ENCODE assay signal across 8 mouse cellular contexts in the genomic region with DNA sequence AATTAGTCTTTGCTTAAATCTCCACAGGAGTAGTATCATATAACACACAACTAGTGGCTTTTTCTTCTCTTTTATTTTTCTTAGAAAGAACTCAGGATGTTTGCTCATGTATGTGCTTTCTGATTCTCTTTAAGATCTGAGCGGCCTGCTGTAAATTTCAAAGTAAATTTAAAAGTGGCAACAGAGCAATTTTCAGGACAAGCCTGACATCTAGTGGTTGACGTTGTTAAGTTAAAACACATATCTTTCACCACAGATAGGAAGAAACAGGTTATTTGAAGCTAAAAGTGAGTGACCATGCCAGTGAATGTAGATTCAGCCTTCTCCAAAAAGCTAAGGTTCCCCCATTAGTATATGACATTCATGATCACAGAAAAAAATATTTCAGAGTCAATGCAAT. TPM values are rescaled to one million over a fixed set of nuclear protein-coding genes. Genes with fewer than 3 reads are reported as not detected.
DNase-seq lines count a peak whose midpoint lies in the region; ATAC-seq and TF ChIP-seq lines count a peak whose summit lies in the region.
"Not testable (repeated sequence)": the region's sequence is repeated elsewhere in the genome, so short reads cannot be mapped to it uniquely, and the experiment has no call there.

No protein-coding gene starts in this region.

- peak; percentile 95 for ATAC-seq in CD4-positive, CD25-positive, alpha-beta regulatory T cell, adult 4 months
- ATAC-seq in heart, postnatal 0 days (ENCODE audit: insufficient read depth, low read depth); liver, postnatal 0 days; stomach, postnatal 0 days (ENCODE audit: low FRiP score, low TSS enrichment): not testable (repeated sequence)
- peak; percentile 60; the same call in 1 of the 2 replicates for ATAC-seq in midbrain, postnatal 0 days (ENCODE audit: low FRiP score)

- H3K4me2 ChIP-seq in heart, postnatal 0 days (ENCODE audit: low read depth, low read length); liver, postnatal 0 days (ENCODE audit: low read depth, low read length); midbrain, postnatal 0 days (ENCODE audit: low read depth, low read length, poor library complexity, severe bottlenecking); stomach, postnatal 0 days (replicated peaks; ENCODE audit: low read depth): not testable (repeated sequence)

- H3K4me3 ChIP-seq in heart, postnatal 0 days (ENCODE audit: low read depth, low read length); liver, postnatal 0 days (ENCODE audit: low read depth, low read length); midbrain, postnatal 0 days (ENCODE audit: low read depth, low read length); stomach, postnatal 0 days (ENCODE audit: low read depth, low read length): not testable (repeated sequence)

- peak; percentile 34 for TF ChIP-seq CTCF in heart, postnatal 0 days (IDR thresholded peaks at IDR 0.05; ENCODE audit: low read depth)
- peak; percentile 36 for TF ChIP-seq CTCF in liver, postnatal 0 days (IDR thresholded peaks at IDR 0.05; ENCODE audit: low read depth)
- peak; percentile 74 for TF ChIP-seq CTCF in midbrain, postnatal 0 days (IDR thresholded peaks at IDR 0.05)
- peak; percentile 69 for TF ChIP-seq CTCF in stomach, postnatal 0 days (IDR thresholded peaks at IDR 0.05; ENCODE audit: low read depth)

- peak; percentile 64 for DNase-seq in brain, adult 2 months (ENCODE audit: low read depth, low spot score)
- peak; percentile 27 for DNase-seq in embryo, embryonic 9.5 days (ENCODE audit: extremely low spot score)
- DNase-seq in heart, postnatal 0 days (ENCODE audit: low spot score): peak; percentile 36
- DNase-seq in kidney, postnatal 36 days: peak; percentile 9 to 33
- DNase-seq in liver, postnatal 0 days; stomach, postnatal 0 days (ENCODE audit: low spot score): not testable (repeated sequence)
- DNase-seq in midbrain, postnatal 0 days (ENCODE audit: low spot score): peak; percentile 79

- not testable (repeated sequence) for H3K9ac ChIP-seq in heart, postnatal 0 days (replicated peaks; ENCODE audit: low read depth, low read length); liver, postnatal 0 days (replicated peaks); midbrain, postnatal 0 days (replicated peaks; ENCODE audit: low read length, poor library complexity, severe bottlenecking); stomach, postnatal 0 days (ENCODE audit: low read length)

- not testable (repeated sequence) for H3K27ac ChIP-seq in heart, postnatal 0 days (ENCODE audit: low read depth); liver, postnatal 0 days (ENCODE audit: low read depth); midbrain, postnatal 0 days (ENCODE audit: low read depth, low read length); stomach, postnatal 0 days (replicated peaks)

- not testable (repeated sequence) for H3K9me3 ChIP-seq in heart, postnatal 0 days (replicated peaks; ENCODE audit: control insufficient read depth, low read length); liver, postnatal 0 days (ENCODE audit: low read length); midbrain, postnatal 0 days (ENCODE audit: low read length); stomach, postnatal 0 days (ENCODE audit: control insufficient read depth, low read length)

- not testable (repeated sequence) for H3K27me3 ChIP-seq in heart, postnatal 0 days (ENCODE audit: control insufficient read depth, insufficient read depth, low read length); liver, postnatal 0 days (ENCODE audit: insufficient read depth, low read length); midbrain, postnatal 0 days (ENCODE audit: insufficient read depth, low read length); stomach, postnatal 0 days (ENCODE audit: control insufficient read depth, insufficient read depth, low read length)

- WGBS in heart, postnatal 0 days: 20% methylated on average over 2 of the region's 2 CpGs
- WGBS in liver, postnatal 0 days (ENCODE audit: insufficient replicate concordance): 21% methylated on average over 2 of the region's 2 CpGs
- 21% methylated on average over 2 of the region's 2 CpGs for WGBS in midbrain, postnatal 0 days
- 4% methylated on average over 2 of the region's 2 CpGs for WGBS in stomach, postnatal 0 days

- not testable (repeated sequence) for TF ChIP-seq EP300 in heart, postnatal 0 days (IDR thresholded peaks at IDR 0.05; ENCODE audit: low read depth); liver, postnatal 0 days (IDR thresholded peaks at IDR 0.05; ENCODE audit: low read depth); stomach, postnatal 0 days (optimal IDR thresholded peaks at IDR 0.05)

- not testable (repeated sequence) for H3K4me1 ChIP-seq in heart, postnatal 0 days (ENCODE audit: control insufficient read depth, insufficient read depth); liver, postnatal 0 days (ENCODE audit: insufficient read depth); midbrain, postnatal 0 days (ENCODE audit: insufficient read depth, low read length); stomach, postnatal 0 days (replicated peaks; ENCODE audit: control insufficient read depth, insufficient read depth)

- not testable (repeated sequence) for H3K36me3 ChIP-seq in heart, postnatal 0 days (replicated peaks; ENCODE audit: control insufficient read depth, insufficient read depth, low read length); liver, postnatal 0 days (replicated peaks; ENCODE audit: insufficient read depth, low read length); midbrain, postnatal 0 days (ENCODE audit: insufficient read depth, low read length); stomach, postnatal 0 days (ENCODE audit: control insufficient read depth, insufficient read depth, low read length)

RNA-seq across cellular contexts. Expression of gene Zfp120, which starts 36.9 kb away (rescaled TPM):
- polyA plus RNA-seq in CD4-positive, CD25-positive, alpha-beta regulatory T cell, adult 4 months (2017; shearing (Covaris generic)): 10 to 100 TPM; 29.7 to 41.3 TPM
- total RNA-seq in heart, postnatal 0 days (2014; rRNA removed; ENCODE audit: low replicate concordance): 1.4 and 5.7 TPM in 2 replicates
- polyA plus RNA-seq in heart, postnatal 0 days (2015; fragmentation: Nextera tagmentation; extraction: Ambion mirVana): 4.7 and 5.8 TPM in 2 replicates
- polyA plus RNA-seq in liver, postnatal 0 days (2015; fragmentation: Nextera tagmentation; extraction: Ambion mirVana): 2.7 and 3.7 TPM in 2 replicates
- total RNA-seq in midbrain, postnatal 0 days (2014; rRNA removed): 7.0 and 8.3 TPM in 2 replicates
- polyA plus RNA-seq in midbrain, postnatal 0 days (2015; fragmentation: Nextera tagmentation; extraction: Ambion mirVana): 7.1 and 7.5 TPM in 2 replicates
- 5.9 and 6.4 TPM in 2 replicates for polyA plus RNA-seq in stomach, postnatal 0 days (2015; fragmentation: Nextera tagmentation; extraction: Ambion mirVana)
